Mouse (Mus musculus) ES-Bruce4 (cell line): ENCODE measurements around the gene Gm10190.

ENCODE experiments used
- CTCF ChIP-seq: IDR thresholded peaks from one replicate; pipeline ENCODE4 v1.8.1; 2011; ENCODE audit warnings: low read depth, low read length
- EP300 ChIP-seq: IDR thresholded peaks from 2 replicates; pipeline ENCODE4 v1.6.1; 2011; ENCODE audit warnings: low read depth, low read length; ENCODE audit not compliant: insufficient read depth
- POLR2A ChIP-seq: IDR thresholded peaks from one replicate; pipeline ENCODE4 v1.8.1; 2011; ENCODE audit warnings: low read length; ENCODE audit not compliant: insufficient read depth

DNA sequence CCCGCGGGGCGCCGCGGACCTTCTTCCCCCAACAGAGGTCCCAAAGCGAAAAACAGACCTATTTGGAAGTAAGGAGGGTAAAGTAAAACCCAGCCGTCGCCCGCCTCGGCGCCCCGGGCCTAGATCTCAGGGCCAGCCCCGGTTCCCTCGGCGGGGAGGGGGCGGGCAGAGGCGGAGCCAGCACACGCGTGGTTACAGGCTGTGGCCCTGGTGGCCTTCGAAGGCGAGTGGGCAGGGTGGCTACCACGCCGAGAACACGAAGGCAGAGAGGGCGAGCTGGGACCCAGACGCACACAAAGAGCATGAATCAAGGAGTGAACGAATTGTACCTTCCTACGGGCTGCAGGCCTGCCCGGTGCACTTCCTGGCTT, 370 bp upstream of the Gm10190 start:
- no peak for TF ChIP-seq POLR2A
- no peak for TF ChIP-seq CTCF
- TF ChIP-seq EP300, result no peak
